Mouse (Mus musculus) NIH3T3 (cell line): ENCODE results near the gene Ube2l6.

ENCODE experiments used
- DNase-seq: peaks from one replicate; pipeline ENCODE4 v3.0.0-alpha.2; 2012; ENCODE audit warnings: low read depth

The Ube2l6 gene

GRCm38 (mm10) chr2:84798493-84798921 is at the start of gene Ube2l6:
TSS of gene Ube2l6 (plus strand) at chr2:84798828.
- DNase-seq: peak; percentile 80

- peak; percentile 76 for DNase-seq
These were observed 48.5 kb upstream of the Ube2l6 start for GRCm38 (mm10) chr2:84750115-84750514.

GRCm38 (mm10) chr2:84756245-84756644 is 42.4 kb upstream of the Ube2l6 start:
- DNase-seq: no peak

- DNase-seq: no peak
These were observed 41.5 kb upstream of the Ube2l6 start for GRCm38 (mm10) chr2:84757026-84757682.

- peak; percentile 69 for DNase-seq
These were observed 40.0 kb upstream of the Ube2l6 start for GRCm38 (mm10) chr2:84758542-84759127.

GRCm38 (mm10) chr2:84760777-84761176 is 37.9 kb upstream of the Ube2l6 start:
- no peak for DNase-seq

- no peak for DNase-seq
These were observed 37.3 kb upstream of the Ube2l6 start for GRCm38 (mm10) chr2:84761309-84761708.

GRCm38 (mm10) chr2:84761840-84762239 is 36.8 kb upstream of the Ube2l6 start:
- no peak for DNase-seq

GRCm38 (mm10) chr2:84762295-84762694 is 36.3 kb upstream of the Ube2l6 start:
- DNase-seq: no peak

GRCm38 (mm10) chr2:84762818-84763217 is 35.8 kb upstream of the Ube2l6 start:
- DNase-seq: no peak

GRCm38 (mm10) chr2:84770501-84770900 is 28.1 kb upstream of the Ube2l6 start:
- DNase-seq: no peak

GRCm38 (mm10) chr2:84772454-84772853 is 26.2 kb upstream of the Ube2l6 start:
- DNase-seq: peak; percentile 36

- no peak for DNase-seq
These were observed 25.4 kb upstream of the Ube2l6 start for GRCm38 (mm10) chr2:84773195-84773594.

- no peak for DNase-seq
These were observed 23.9 kb upstream of the Ube2l6 start for GRCm38 (mm10) chr2:84774751-84775150.

- no peak for DNase-seq
These were observed 23.4 kb upstream of the Ube2l6 start, which contains the start of gene Serping1 for GRCm38 (mm10) chr2:84775241-84775640. TSS of gene Serping1 (minus strand) at chr2:84775444.

GRCm38 (mm10) chr2:84775665-84776064 is 23.0 kb upstream of the Ube2l6 start:
- DNase-seq: no peak

- DNase-seq: no peak
These were observed 20.9 kb upstream of the Ube2l6 start for GRCm38 (mm10) chr2:84777706-84778105.

GRCm38 (mm10) chr2:84779210-84779609 is 19.4 kb upstream of the Ube2l6 start:
- no peak for DNase-seq

- no peak for DNase-seq
These were observed 15.3 kb upstream of the Ube2l6 start for GRCm38 (mm10) chr2:84783315-84783714.

- peak; percentile 77 for DNase-seq
These were observed 14.6 kb upstream of the Ube2l6 start for GRCm38 (mm10) chr2:84783840-84784566.

GRCm38 (mm10) chr2:84788316-84788715 is 10.3 kb upstream of the Ube2l6 start:
- no peak for DNase-seq

GRCm38 (mm10) chr2:84790418-84790817 is 8.2 kb upstream of the Ube2l6 start:
- no peak for DNase-seq

GRCm38 (mm10) chr2:84792516-84792915 is 6.1 kb upstream of the Ube2l6 start:
- DNase-seq: peak; percentile 31
